Mouse (Mus musculus): ENCODE measurements around the gene Pnkp. TPM values are rescaled to one million over a fixed set of nuclear protein-coding genes. Genes with fewer than 3 reads are reported as not detected.

Gene Pnkp
- total RNA-seq, 2 experiments from 2014 or later = 27.1 to 27.2 TPM

DNA sequence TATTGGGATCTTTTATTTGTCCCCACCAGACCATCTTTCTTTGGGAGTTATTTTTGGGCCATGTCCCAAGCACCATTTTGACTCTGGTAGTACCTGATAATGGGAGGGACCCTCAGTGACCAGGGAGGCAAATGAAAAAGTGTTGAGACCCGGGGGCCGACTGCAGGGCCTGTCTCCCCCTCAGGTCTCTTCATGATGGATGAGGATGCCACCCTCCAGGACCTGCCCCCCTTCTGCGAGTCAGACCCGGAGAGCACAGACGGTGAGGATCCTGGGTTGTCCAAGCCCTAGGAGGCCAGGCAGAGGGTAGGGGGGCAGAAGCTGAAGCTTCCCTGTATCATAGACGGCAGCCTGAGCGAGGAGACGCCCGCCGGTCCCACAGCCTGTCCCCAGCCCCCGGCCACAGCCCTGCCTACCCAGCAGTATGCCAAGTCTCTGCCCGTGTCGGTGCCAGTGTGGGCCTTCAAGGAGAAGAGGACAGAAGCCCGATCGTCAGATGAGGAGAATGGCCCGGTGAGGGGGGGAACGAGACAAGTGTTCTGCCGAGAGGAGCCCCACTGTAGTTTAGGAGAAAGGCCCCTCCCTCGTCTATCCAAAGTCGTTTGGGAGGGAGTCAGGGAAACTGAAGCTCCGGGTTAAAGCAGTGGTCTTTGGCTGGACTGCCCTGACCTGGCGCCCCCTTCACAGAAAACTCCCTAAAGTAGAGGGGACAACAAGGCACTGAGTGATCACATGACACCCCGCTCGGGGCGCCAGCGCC, 3.2 kb upstream of the Pnkp start:
- no peak for DNase-seq

DNA sequence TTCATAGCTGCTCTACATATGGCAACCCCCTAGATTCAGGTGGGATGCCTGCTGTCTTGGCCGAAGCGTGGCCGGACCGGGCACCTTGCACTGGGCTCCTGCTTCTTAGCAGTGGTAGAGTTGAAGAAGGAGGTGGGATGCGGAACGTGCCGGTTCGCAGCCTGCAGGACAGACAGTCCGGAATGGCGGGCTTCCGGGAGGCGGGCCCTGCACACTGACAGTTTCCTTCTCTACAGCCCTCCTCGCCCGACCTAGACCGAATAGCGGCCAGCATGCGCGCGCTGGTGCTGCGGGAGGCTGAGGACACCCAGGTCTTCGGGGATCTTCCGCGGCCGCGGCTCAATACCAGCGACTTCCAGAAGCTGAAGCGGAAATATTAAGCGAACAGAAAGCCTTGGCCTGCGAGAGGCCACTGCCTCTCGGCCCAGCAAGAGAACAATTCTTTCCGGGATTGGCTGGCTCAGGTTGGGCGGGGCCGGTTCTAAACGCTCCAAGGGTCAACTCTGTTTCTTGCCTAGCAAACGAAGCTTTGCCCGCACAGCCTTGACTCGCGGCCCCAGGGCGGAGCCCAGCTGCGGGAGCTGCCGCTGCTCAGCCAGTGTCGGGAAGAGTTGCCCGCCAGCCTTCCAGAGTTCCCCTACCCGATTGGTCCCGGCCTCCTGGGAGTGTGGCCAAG, 2.4 kb upstream of the Pnkp start:
- peak; percentile 74 to 80 for DNase-seq

GRCm38 (mm10) chr7:44855036-44855435, 1.9 kb upstream of the Pnkp start:
- DNase-seq = no peak

GRCm38 (mm10) chr7:44856265-44856916, 548 bp upstream of the Pnkp start:
- DNase-seq = no peak

- no peak for DNase-seq
Measured at GRCm38 (mm10) chr7:44857905-44858304, 966 bp downstream of the Pnkp start.

DNA sequence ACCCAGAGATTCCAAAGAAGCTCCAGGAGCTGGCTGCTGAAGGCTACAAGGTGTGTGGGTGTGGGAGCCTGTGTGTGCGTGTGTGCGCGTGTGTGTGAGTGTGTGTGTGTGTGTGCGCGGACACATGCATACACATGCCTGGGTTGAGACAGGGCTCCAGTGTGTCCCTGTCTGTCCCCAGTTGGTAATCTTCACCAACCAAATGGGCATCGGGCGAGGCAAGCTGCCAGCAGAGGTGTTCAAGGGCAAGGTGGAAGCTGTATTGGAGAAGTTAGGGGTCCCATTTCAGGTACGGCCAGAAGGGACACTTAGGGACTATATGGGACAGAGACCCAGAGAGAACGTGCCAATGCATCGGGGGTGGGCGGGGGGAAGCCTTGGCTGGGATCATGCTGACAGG, 3.0 kb downstream of the Pnkp start:
- no peak for DNase-seq

DNA sequence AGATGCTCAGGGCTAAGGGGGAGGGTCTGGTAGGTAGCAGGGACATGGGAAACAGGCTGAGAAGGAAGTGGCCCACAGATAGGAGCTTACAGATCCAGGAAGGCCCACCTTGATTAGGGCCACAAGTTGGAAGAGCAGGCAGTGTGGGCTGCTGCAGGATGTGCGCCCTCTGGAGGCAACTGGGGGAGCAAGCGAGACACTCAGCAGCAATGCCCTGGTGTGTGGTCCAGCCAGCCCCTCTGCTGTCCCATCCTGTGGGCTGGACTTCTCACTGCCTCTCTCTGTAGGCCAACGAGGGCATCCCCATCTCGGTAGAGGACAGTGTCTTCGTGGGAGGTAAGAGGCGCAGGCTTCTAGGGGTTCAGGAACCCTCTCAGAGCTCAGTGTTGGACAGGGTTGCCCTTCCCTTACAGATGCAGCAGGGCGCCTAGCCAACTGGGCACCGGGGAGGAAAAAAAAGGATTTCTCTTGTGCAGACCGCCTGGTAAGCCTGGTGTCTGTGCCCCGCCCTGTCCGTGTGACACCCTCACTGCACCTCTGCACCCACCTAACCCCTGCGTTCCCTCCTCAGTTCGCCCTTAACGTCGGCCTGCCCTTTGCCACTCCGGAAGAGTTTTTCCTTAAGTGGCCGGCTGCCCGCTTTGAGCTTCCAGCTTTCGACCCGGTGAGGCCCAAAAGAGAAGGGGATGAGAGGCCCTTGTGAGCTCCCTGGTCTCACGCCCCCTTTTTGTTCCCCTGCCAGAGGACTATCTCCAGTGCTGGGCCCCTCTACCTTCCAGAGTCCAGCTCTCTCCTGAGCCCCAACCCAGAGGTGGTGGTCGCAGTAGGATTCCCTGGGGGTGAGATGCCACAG, 3.9 kb downstream of the Pnkp start:
- DNase-seq = peak in 1 of 2 experiments; percentile 67

DNA sequence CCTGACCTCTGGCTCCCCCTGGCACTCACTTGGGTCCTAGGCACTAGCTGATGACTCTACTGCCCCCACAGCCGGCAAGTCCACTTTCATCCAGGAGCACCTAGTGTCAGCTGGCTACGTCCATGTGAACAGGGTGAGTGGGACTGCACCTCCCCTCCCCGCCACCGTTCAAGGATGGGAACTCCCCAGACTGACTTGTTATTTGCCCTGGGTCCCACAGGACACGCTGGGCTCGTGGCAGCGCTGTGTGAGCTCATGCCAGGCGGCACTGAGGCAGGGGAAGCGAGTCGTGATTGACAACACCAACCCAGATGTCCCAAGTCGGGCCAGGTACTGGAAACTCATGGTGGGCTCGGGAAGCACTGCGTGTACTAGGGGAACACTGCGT, 4.5 kb downstream of the Pnkp start:
- DNase-seq = no peak

GRCm38 (mm10) chr7:44862434-44862833, 5.5 kb downstream of the Pnkp start:
- peak in 1 of 2 experiments; percentile 27 for DNase-seq

DNA sequence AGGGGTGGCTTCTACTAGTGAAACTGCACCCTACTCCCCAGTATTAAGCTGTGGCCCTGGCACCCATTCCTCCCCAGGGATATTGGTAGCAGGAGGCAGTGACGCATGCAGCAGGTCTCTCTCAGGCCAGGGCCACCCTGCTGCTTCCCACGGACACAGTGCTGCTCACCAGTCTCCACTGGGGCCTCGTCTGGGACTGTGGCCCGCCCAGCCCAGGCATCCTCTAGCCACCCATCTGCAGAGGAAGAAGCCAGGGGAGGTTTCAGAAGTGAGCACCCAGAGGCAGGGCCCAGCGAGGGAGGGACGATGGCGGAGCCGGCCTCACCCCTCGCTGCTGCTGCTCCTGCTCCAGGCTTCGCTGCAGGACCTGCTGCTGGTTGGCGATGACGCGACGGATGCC, 6.3 kb downstream of the Pnkp start:
- peak in 1 of 2 experiments; percentile 30 for DNase-seq

- DNase-seq = no peak
Measured at GRCm38 (mm10) chr7:44863982-44864494, 7.1 kb downstream of the Pnkp start.

DNA sequence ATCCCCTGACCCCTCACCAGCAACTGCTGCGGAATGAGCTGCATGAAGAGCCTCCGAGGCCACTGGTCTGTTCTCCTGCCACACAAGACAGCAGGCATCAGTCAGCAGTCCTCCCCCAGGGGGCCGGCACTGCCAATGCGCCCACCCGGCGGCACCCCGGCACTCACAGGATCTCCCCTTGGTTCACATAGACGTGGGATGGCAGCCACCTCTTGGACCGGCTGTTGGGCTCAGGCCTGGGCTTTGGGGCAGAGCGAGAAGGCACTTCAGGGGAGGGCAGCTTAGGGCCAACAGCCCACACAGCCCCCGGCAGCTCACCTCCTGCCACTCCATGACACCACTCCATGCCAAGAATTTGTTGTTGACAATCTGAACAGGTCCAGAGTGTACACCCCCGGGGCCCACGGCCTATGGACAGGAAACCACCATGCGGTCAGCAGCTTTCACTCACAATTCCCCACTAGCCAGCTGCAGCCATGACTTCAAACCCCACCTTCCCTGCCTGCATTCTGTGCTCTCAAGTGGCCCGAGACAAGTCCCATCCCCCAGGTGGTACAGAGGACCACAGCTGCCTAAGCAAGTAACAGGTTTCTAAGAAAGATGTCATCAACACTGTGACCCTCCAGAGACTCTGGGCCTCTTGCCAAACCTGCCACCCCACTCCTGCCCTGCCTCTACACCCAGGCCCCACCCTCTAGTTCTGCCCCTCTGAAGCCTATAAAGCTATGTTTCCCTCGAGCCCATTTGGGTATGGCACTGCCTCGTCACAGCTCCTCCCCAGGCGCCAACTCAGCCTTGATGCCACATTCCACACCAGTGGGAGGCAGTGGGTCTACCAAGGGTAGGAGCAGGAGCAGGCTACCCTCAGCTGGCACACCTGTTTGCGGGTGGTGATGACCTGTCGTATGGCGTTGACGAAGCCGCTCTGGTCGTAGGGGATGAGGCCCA, 7.9 kb downstream of the Pnkp start:
- DNase-seq = peak in 1 of 2 experiments; percentile 21

DNA sequence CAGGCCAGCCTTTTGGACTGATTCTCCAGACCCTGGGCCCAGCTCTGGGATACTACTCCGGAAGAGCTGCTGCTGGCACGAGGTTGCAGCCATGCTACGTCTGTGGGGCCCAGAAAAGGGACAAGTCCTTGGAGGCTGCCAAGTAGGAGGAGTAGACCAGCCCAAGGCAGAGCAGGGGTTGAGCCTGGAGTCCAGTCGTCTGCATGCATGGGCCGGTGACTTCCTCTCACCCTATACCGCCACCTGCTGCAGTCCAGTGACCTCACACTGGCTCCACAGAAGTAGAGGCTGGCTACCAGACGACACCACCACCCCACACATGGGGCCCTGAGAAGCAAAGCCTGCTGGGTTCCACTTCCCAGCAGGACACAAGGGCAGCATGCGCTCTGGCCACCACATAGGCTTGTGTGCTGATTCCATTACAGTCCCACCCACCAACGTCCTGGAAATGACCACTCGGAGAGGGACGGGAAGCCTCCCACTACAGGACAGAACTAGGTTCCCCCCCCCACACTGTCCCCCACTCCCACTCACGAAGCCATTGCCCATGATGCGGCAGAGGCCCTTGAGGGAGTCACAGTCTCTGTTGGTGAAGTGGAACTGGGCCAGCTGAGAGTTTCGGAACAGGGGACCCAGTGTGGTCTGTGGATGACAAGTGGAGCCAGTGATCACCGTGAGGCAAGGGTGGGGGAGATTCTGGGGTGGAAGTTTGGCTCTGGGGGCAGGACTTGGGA, 9.5 kb downstream of the Pnkp start:
- no peak for DNase-seq

DNA sequence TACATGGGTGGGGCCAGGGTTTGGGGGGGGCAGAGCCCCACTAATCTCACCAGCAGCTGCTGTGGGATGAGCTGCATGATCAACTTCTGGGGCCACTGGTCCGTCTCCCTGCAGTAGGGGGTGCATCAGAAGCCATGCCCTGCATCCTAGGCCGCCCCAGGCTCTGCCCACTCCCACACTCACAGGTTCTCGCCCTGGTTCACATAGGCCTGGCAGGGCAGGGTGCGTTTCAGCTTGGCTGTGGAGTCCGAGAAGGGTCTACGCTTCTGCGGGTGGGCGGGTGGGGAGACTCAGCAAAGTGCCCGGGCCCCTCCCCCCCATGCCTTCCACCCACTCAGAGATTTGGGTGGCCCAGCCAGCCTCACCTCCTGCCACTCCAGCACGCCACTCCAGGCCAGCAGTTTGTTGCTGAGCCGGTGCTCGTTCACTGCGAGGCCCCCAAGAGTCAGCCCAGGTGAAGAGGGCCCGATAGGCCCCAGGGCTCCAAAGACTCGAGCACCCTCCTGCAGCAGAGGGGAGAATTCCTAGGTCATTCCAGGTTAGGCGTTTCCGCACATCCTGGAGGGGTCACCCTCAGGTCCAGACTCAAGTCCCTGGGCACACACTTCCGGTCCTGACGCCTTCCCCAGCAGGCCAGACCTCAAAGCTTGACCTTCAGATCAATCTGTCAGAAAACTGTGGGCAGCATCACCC, 10.2 kb downstream of the Pnkp start:
- no peak for DNase-seq

DNA sequence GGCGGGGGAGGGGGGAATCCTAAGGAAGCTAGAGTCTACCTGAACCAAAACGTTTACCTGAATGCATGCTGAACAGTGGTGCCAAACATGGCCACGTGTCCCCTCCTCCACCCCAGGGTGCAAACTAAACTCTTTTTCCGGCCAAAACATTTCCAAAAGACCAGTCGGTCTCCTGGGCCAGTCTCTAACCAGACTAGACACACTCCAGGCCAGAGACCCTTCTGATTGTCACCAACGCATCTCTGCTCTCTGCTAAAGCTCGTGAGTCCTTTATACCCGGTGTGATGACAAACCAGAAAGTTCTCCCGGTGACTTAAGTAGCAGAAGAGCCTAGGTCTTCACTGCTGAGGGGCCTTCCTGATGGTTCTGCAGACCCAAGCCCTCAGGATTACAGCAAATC, 10.9 kb downstream of the Pnkp start:
- no peak for DNase-seq

DNA sequence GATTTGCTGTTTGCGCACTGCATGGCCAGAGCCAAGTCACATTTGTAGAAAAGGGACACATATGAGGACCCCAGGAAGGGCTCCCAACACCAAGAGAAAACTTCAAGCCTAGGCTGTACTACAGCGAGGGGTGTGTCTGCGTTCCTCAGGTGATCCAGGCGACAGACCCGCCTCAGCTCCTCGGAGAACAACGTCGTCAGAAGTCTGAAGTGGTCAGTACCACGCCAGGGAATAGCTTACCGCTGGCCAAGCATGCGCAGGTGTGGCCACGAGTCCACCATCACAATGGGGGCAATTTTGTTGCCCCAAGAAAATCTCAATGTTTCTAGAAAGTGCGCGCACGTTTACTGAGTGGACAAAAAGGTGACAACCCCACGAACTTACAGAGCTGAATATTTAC, 11.5 kb downstream of the Pnkp start:
- DNase-seq = no peak

DNA sequence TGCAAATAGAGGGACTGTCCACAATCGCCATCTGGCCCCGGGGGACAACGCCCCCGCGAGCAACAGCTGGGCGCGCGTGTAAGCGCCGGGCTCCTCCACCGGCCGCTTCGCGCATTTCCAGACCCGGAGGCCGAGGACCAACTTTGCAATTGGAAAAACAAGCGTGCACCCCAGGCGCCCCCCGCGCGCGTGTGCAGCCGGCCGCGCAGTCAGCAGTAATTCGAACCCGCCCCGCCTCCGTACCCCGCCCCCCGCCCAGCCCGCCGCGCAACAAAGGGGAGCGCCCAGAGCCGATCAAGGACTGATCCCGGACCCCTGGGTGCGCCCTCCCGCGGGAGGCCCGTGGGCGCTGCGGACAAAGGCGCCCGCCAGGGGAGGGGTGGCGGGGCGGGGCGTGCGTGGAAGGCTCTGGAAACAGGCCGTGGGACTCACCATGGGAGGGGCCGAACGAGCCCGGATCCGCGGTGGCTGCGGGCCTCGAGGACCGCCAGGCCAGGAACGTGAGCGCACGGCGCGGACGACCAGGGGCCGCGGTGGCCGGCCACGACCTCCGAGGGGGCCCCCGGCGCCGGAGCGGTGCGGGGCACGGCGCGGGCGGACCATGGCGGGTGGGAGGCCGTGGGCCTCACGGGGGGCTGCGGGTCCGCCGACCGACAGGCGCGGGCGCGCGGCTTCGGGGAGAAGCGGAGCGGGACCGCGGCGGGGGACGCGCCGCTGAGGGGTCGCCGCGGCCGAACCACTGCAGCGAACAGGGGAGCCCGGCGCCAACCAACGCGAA, 12.2 kb downstream of the Pnkp start:
- DNase-seq = no peak

GRCm38 (mm10) chr7:44869697-44870528, 13.0 kb downstream of the Pnkp start, which contains the start of gene Ptov1:
Ptov1 (minus strand) TSS chr7:44869788.
- DNase-seq = peak; percentile 93 to 95

Measured in layer of hippocampus, postnatal 36 days (tissue).